Mouse (Mus musculus): ENCODE results near the gene St8sia1. TPM values are rescaled to one million over a fixed set of nuclear protein-coding genes. Genes with fewer than 3 reads are reported as not detected.

The St8sia1 gene
- total and polyA plus RNA-seq, 3 experiments = 0.01 TPM; not detected in 2

DNA sequence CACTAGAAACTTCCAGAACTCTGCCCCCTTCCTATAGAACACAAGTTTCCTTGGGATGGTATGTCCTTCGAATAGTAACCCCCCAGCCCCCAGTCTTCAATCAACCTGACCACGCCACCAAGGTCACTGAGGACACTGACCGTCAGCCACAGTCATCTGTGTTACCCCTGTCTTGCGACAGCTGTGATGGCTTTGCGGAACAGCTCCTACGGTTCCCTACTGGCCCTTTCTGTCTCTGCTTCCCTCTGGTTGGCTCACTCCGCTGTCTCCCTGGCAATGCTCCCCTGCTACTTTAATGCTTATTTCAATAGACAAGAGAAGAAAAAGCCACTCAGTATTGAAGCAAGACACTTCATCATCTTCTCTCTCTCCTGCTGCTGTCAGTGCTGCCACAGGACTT lies 170.8 kb downstream of the St8sia1 start:
- no peak overlapping the region for H3K4me3 ChIP-seq (ENCODE audit: control insufficient read depth in 1 of 2, insufficient read depth in 1 of 2, low read depth in 2 of 2, low read length in 2 of 2)
- no peaks in the 10 kb centered on the region for H3K9me3 ChIP-seq (replicated peaks; ENCODE audit: insufficient read depth, low read length)

GRCm38 (mm10) chr6:142792241-142792968 lies 171.8 kb downstream of the St8sia1 start:
- no peak for DNase-seq (ENCODE audit: low read depth, low spot score)

More for the DNA sequence above, 170.8 kb downstream of the St8sia1 start:
- TF ChIP-seq JUND (IDR thresholded peaks at IDR 0.05; ENCODE audit: low read depth, low read length) = no peak
- no peak for TF ChIP-seq ZKSCAN1 (IDR thresholded peaks at IDR 0.05; ENCODE audit: low read depth, low read length)
- TF ChIP-seq CHD2 (IDR thresholded peaks at IDR 0.05; ENCODE audit: low read length) = no peak
- TF ChIP-seq MAZ (IDR thresholded peaks at IDR 0.05; ENCODE audit: low read depth, low read length) = no peak
- Histone ChIP-seq H3K4me1 (ENCODE audit: control insufficient read depth in 1 of 2, insufficient read depth in 2 of 2, low read length in 2 of 2) (no peaks in the 10 kb centered on the region), H3K79me2 (ENCODE audit: control insufficient read depth, insufficient read depth, low read length, poor library complexity) (no peaks in the 10 kb centered on the region), H3K27ac (ENCODE audit: control insufficient read depth, low read depth, low read length) (no peak overlapping the region), H3K9ac (ENCODE audit: control insufficient read depth, low read depth, low read length, poor library complexity, severe bottlenecking) (no peak overlapping the region), H3K27me3 (ENCODE audit: control insufficient read depth in 1 of 2, insufficient read depth in 2 of 2, low read length in 2 of 2) (no peaks in the 10 kb centered on the region; a peak in 1 of 4 replicates), H3K36me3 (ENCODE audit: control insufficient read depth in 1 of 2, insufficient read depth in 2 of 2, low read length in 2 of 2) (no peaks in the 10 kb centered on the region)
- no peak for DNase-seq (ENCODE audit: low read depth, low spot score)

GRCm38 (mm10) chr6:142789736-142790135 lies 174.5 kb downstream of the St8sia1 start:
- Histone ChIP-seq H3K9me3 (replicated peaks; ENCODE audit: insufficient read depth, low read length) (no peaks in the 10 kb centered on the region), H3K4me3 (ENCODE audit: control insufficient read depth in 1 of 2, insufficient read depth in 1 of 2, low read depth in 2 of 2, low read length in 2 of 2) (no peak overlapping the region), H3K4me1 (ENCODE audit: control insufficient read depth in 1 of 2, insufficient read depth in 2 of 2, low read length in 2 of 2) (no peaks in the 10 kb centered on the region), H3K36me3 (ENCODE audit: control insufficient read depth in 1 of 2, insufficient read depth in 2 of 2, low read length in 2 of 2) (no peaks in the 10 kb centered on the region), H3K27ac (ENCODE audit: control insufficient read depth, low read depth, low read length) (no peak overlapping the region), H3K27me3 (ENCODE audit: control insufficient read depth in 1 of 2, insufficient read depth in 2 of 2, low read length in 2 of 2) (no peaks in the 10 kb centered on the region; a peak in 1 of 4 replicates), H3K79me2 (ENCODE audit: control insufficient read depth, insufficient read depth, low read length, poor library complexity) (no peaks in the 10 kb centered on the region), H3K9ac (ENCODE audit: control insufficient read depth, low read depth, low read length, poor library complexity, severe bottlenecking) (no peak overlapping the region)
- DNase-seq (ENCODE audit: low read depth, low spot score) = no peak
- TF ChIP-seq POLR2A (IDR thresholded peaks at IDR 0.05; ENCODE audit: control insufficient read depth in 1 of 2, insufficient read depth in 1 of 2, low read depth in 1 of 2, low read length in 2 of 2, poor library complexity in 1 of 2) (no peak), CHD1 (IDR thresholded peaks at IDR 0.05; ENCODE audit: low read depth, low read length) (no peak), ETS1 (IDR thresholded peaks at IDR 0.05; ENCODE audit: low read depth, low read length) (no peak), POLR2AphosphoS2 (IDR thresholded peaks at IDR 0.05; ENCODE audit: low read length) (no peak), MYB (IDR thresholded peaks at IDR 0.05; ENCODE audit: low read depth, low read length) (no peak), E2F4 (IDR thresholded peaks at IDR 0.05; ENCODE audit: borderline replicate concordance, low read depth, low read length) (no peak)

More at GRCm38 (mm10) chr6:142792241-142792968, 171.8 kb downstream of the St8sia1 start:
- Histone ChIP-seq H3K9me3 (replicated peaks; ENCODE audit: insufficient read depth, low read length) (no peaks in the 10 kb centered on the region), H3K27ac (ENCODE audit: control insufficient read depth, low read depth, low read length) (no peak overlapping the region), H3K4me3 (ENCODE audit: control insufficient read depth in 1 of 2, insufficient read depth in 1 of 2, low read depth in 2 of 2, low read length in 2 of 2) (no peak overlapping the region), H3K27me3 (ENCODE audit: control insufficient read depth in 1 of 2, insufficient read depth in 2 of 2, low read length in 2 of 2) (no peaks in the 10 kb centered on the region; a peak in 1 of 4 replicates), H3K9ac (ENCODE audit: control insufficient read depth, low read depth, low read length, poor library complexity, severe bottlenecking) (no peak overlapping the region), H3K36me3 (ENCODE audit: control insufficient read depth in 1 of 2, insufficient read depth in 2 of 2, low read length in 2 of 2) (no peaks in the 10 kb centered on the region), H3K79me2 (ENCODE audit: control insufficient read depth, insufficient read depth, low read length, poor library complexity) (no peaks in the 10 kb centered on the region), H3K4me1 (ENCODE audit: control insufficient read depth in 1 of 2, insufficient read depth in 2 of 2, low read length in 2 of 2) (no peaks in the 10 kb centered on the region)
- TF ChIP-seq KAT2A (conservative IDR thresholded peaks at IDR 0.05; ENCODE audit: low read depth, low read length) = no peak
